Mouse (Mus musculus) heart, postnatal 10 days (tissue): Measurements from ENCODE around the gene Pla2g10. TPM values are rescaled to one million over a fixed set of nuclear protein-coding genes. Genes with fewer than 3 reads are reported as not detected.
"Not testable (repeated sequence)": the region's sequence is repeated elsewhere in the genome, so short reads cannot be mapped to it uniquely, and the experiment has no call there.

Experiments
- DNase-seq, 2 experiments: peaks; one replicate each; pipeline ENCODE4 v3.0.0; 2021
- intact Hi-C: fragments of 180-260 bp; cut with DNase I; formaldehyde crosslinking; loops from one replicate; pipeline ENCODE4 v1.15.1; 2025
- total RNA-seq, 2 experiments: library from RNA; stranded (reverse); gene quantifications; 2 replicates each; pipeline ENCODE4 v1.2.3; 2021

The Pla2g10 gene
- not detected for total RNA-seq

DNA sequence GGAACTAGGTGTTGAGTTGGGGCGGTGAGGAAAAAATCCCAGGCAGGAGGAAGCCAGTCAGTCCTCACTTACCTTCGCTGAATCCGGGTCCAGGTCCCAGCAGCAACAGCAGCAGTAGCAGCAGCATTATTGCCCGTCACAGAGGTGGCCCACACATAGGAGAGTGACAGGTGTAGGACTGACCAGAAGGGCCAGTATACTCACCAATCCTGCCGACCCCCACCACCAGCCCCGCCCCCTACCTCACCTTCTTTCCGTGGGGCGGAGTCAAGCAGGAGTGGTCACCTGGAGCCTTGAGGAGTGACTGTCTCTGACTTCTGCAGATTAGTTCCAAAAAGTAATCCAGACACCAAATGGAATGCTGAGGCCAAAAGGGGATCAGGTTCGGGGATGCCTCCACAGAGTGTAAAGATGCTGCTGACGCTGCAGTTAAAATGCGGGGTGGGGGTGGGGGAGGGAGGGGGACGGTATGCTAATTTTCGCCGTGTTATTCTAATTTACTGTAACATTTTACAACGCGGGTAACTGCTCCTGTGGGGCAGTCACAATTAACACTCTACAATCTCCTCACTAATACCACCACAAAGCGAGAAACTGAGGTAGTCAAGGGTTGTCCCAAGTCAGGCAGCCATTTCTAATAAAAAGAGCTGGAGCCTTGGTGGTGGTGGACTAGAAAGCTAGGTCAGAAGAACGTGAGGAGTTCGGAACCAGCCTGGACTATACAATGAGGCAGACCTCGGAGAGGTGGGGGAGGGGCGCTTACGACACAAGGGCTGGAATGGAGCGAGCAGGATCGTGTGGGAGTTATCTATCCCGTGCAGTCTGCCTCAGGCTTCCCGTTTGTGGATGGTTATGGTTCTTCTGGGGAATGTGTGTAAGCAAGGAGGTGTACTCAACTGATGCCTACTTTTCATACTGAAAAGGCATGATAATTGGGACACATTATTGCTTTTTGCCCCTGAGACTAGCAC is at the start of gene Pla2g10:
Gene Pla2g10 (minus strand): TSS at position 699 of the 971 bp plus-strand sequence.
- no peak for DNase-seq
- intact Hi-C loops = loop anchor here (5.0 to 10.0 kb wide), 3 partner anchors 93 to 616 kb away; no protein-coding TSS in a partner anchor

DNA sequence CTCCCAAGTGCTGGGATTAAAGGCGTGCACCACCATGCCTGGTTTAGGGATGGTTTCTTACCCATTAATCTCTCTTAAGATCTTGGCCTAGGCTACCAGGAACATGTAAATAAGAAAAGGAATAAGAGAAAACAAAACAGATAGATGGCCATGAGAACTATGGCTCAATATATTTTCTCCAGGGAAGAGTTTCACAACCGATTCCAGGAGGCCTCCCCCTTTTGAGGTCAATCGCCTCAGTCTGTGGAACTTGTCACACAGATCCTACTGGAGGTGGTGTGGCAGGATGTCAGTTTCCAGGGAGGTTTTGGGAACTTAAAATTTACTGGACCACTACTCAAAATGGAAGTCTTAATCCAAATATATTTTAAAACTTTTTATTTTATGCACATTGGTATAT is 43.9 kb upstream of the Pla2g10 start:
- intact Hi-C loops, DNase-seq: not testable (repeated sequence)

DNA sequence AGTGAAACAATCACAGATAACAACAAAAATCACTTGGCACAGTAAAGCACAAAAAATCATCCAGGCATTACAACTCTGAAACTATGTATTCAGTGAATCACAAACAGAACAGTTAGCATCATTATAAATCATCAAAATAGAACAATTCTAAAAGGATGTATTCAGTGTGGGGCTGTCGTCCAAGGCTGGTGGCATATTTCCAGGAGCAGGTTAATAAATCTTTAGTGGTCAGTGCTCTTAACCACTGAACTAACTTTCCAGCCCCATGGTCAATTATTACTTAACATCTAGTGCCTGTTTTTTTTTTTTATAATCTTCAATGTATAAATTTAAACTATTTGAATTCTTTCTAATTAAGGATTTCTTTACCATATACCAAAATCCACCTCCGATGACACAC is 43.2 kb upstream of the Pla2g10 start:
- intact Hi-C loops = not testable (repeated sequence)

DNA sequence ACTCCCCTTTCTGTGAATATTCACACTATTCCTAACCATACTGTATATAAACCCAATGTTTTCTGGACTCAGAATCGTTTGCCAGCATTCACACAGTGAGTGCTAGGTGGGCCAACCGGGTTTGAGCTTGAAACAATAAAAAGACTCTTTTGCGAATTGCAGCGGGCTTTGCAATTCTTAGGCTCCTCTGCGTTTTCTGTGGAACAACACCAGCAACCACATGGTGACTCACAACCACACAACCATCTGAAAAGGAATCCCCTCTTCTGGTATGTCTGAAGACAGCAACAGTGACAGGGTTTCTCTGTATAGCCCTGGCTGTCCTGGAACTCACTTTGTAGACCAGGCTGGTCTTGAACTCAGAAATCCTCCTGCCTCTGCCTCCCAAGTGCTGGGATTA is 41.3 kb upstream of the Pla2g10 start:
- DNase-seq, intact Hi-C loops: not testable (repeated sequence)

More for the DNA sequence above, 43.2 kb upstream of the Pla2g10 start:
- DNase-seq = not testable (repeated sequence)

DNA sequence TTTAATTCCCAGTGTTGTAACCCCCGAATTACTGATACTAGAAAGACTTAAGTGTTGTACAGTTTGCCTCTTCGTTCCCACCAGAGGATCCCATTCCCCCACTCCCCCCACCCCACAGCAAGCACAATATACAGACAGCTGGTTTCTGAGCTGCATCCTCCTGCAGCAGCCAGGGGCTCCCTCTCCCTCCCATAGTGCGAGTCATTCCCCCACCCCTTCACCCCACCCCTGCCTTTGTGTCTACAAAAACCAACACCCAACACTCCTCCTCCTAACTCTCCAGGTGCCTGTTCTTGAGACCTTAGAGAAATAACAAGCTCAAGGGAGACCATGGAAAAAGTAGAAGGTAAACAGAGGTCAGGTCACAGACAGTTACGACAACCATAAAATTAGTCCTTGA is 40.8 kb upstream of the Pla2g10 start:
- DNase-seq, intact Hi-C loops: not testable (repeated sequence)

DNA sequence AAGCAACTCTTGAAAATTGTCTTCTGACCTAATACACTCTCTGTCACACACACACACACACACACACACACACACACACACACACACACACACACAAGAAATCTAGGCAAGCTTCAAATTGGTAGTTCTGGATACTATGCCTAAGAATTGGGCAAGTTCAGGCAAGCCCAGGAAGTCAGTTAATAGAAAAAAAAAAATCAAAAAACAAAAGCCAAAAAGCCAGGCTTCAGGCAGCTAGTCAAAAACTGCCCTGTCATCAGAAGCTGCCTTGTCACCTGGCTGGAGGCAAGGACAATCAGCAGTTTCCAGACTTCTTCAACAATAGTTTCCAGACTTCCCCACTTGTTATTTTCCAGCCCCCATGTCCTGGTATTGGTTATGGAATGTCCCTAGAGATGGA is 35.6 kb upstream of the Pla2g10 start:
- intact Hi-C loops = no loop called here
- no peak for DNase-seq

DNA sequence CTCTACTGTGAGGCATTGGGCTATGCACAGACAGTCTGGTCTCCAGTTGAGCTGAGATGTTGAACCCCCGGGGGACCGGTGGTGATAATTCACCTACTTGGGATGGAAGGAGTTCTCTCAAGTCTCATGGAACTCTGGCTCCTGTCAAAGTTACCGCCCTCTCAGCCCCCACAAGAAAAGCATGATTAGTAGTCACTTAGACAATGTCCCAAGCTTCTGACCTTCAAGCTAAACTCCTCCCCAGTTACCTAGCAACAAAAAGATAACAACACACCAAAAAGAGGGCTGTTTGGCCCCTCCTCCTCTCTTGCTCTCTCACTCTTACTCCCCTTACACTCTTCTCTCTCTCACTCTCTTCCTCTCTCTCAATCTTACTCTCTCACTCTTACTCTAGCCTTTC is 33.7 kb upstream of the Pla2g10 start:
- no peak for DNase-seq
- intact Hi-C loops = no loop called here

DNA sequence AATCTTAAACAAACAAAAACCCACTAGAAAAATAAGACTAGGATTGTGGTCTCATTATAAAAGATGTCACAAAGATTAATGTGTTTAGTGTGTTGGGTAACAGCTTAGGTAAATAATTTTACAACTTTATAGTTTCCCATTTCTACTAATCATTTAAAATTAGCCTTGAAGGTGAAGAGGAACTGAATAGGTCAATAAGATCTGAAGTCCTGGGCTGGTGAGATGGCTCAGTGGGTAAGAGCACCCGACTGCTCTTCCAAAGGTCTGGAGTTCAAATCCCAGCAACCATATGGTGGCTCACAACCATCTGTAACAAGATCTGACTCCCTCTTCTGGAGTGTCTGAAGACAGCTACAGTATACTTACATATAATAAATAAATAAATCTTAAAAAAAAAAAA is 32.0 kb upstream of the Pla2g10 start:
- DNase-seq, intact Hi-C loops: not testable (repeated sequence)

DNA sequence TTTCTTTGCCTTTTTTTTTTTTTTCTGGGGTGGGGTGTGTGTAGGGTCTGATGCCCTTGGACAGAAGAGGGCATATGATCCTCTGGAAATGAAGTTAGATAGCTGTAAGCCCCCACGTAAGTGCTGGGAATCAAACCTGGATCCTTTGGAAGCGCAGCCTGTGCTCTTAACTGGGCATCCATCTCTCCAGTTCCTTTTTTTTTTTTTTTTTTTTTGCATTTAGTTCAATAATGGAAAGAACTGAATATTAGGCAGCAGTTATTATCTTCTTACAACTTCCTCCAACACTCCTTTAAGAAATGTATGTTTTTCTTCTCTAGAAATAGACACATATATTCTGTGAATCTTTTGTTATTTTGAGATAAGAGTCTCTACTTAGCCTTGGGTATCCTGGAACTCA is 27.0 kb upstream of the Pla2g10 start:
- intact Hi-C loops = no loop called here
- DNase-seq = no peak

DNA sequence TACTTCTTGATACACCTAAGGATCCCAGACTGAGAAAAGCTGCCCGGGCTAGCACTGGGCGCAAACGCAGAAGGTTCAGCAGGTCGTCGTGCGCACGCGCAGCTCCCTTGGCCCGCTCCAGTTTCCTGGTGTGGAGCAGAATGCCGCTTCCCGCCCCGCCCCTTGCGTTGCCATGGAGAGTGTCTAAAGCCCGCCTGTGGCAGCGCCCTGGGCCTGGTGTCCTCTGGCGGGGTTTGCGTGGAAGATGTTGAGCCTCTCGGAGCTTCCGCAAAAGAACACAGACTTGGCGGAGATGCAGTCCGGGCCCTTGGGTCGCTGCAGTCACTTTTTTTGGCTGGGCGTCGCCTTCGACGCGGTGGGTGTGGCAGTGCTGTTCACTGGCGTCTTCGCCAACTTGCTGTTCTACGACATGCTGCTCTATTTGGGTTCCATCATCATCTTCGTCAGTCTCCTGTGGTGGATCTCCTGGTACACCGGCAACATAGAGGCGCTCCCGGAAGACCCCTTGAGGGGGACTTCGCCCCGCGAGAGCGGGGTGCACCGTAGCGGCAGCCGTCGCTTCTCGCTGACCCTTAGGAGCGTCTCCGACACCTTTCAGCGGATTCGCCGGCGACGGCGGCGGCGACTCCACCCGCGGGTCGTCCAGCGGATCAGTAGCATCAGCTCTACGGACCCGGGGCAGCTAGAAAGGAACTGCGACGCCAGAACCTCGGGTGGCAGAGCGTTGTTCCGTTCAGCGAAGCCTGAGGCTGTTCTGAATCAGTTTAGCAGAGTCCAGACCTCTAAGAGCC is 23.8 kb upstream of the Pla2g10 start:
- intact Hi-C loops = loop anchor here (2.0 kb wide), 1 partner anchor 26 kb away; the partner anchor contains the start of gene Rrn3
- peak; percentile 95 to 96 for DNase-seq

DNA sequence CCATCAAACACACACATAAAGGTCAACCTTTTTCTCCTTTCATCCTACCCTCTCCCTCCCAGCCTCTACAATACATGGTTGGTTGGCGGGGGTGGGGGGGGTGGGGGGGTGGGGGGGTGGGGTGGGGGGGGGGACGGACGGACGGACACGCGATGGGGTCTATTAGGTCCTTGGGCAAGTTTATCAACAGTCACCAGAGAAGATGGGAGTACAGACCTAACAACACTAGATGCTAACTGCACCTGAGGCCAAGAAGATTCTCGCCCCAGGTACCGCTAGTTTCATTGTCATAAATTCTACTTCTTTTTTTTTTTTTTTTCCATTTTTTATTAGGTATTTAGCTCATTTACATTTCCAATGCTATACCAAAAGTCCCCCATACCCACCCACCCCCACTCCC is 23.2 kb upstream of the Pla2g10 start:
- intact Hi-C loops = loop anchor here (2.0 kb wide), 1 partner anchor 27 kb away; the partner anchor contains the start of gene Rrn3
- no peak for DNase-seq

DNA sequence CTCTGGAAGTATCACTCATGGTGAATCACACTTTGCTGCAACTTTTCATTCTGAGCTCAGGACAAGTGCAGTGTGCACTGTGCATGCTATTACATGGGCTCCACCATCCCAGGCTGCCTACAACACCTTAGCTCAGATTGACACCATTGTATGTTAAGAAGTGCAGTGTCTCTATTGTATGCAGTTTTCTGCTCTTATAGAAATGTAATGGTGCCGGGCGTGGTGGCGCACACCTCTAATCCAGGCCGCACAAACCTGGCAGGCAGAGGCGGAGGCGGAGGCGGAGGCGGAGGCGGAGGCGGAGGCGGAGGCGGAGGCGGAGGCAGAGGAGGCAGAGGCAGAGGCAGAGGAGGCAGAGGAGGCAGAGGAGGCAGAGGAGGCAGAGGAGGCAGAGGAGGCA is 19.8 kb upstream of the Pla2g10 start:
- DNase-seq = no peak
- intact Hi-C loops = no loop called here

DNA sequence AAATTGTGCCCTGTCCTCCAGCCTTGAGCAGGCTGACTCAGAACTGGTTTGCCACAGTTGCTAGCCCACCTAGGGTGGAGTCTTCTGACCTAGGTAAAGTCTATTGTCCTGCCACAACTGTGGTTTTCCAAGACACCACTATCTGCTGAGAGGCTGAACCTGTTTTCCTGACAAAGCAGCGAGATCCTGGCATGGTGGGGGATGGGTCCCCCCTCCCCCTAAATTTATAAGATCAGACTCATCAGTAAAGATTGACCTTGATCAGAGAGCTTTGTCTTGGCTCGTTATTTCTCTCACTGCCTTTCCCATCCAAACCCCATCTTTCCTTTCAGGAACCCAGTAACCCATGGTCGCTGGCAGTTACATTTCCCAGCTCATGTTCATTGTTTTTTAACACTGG is 19.2 kb upstream of the Pla2g10 start:
- DNase-seq = no peak
- intact Hi-C loops = no loop called here

DNA sequence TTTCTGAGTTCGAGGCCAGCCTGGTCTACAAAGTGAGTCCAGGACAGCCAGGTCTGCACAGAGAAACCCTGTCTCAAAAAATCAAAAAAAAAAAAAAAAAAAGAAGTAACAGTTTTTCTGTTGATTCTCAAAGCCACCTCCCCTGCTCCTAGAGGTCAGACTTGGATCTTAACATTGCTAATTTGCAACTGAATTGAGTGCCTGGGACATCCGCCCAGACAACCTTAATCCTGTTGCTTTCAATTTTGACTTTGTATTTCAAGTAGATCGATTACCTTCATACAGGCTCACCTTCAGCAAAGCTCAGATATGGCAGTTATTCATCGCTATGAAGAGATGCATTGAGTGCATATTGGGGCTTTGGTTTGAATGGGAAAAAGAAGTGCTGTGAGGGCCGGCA is 18.5 kb upstream of the Pla2g10 start:
- intact Hi-C loops = no loop called here

DNA sequence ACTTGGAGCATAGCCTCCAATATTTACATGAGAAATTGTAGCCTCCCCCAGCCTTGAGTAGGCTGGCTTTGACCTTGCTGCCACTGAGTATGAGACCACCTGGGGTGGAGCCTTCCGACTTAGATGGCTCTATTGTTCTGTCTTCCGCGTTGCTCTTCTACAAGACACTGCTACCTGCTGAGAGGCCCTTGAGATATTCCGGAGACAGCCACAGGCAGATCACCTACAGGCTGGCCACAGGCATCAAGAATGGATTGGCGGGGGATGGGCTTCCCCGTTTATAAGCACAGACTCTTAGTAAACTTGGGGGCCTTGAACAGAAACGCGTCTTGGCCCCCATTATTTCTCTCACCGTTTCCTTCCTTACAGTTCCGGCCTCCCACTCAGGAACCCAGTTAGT is 18.0 kb upstream of the Pla2g10 start:
- intact Hi-C loops, DNase-seq: not testable (repeated sequence)

More for the DNA sequence above, 18.5 kb upstream of the Pla2g10 start:
- no peak for DNase-seq

DNA sequence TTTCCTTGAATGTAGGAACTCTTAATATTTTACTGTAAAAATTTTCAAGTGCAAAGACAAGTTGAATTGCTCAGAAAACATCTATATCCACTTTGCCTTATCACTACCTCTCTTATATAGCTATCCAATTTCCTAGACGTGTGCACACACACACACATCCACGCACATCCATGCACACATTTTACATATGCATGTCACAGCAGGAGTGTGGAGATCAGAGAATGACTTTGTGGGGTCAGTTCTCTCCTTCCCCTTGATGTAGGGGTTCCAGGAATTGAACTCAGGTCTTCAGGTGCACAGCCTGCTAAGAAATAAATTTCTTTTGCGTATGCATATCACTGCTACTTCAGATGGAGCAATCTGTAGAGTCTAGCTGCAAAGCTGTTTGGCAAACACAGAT is 17.3 kb upstream of the Pla2g10 start:
- DNase-seq = no peak

DNA sequence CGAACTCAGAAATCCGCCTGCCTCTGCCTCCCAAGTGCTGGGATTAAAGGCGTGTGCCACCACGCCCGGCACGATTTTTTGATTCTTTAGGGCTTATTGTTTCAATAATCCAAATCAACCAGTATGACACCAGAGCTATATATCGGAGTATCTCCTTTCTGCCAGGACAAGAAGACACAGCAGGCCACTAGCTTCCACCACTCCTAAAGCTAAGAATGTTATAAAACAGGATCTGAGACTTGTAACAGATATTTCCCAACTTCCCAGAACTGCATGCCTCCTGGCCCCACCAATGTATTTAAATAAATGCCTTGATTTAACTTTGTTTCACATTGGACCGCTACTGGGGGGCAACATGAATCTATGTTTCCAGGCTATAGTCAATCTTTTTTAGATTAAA is 16.9 kb upstream of the Pla2g10 start:
- intact Hi-C loops = no loop called here
- DNase-seq = no peak

More for the DNA sequence above, 17.3 kb upstream of the Pla2g10 start:
- intact Hi-C loops = no loop called here

DNA sequence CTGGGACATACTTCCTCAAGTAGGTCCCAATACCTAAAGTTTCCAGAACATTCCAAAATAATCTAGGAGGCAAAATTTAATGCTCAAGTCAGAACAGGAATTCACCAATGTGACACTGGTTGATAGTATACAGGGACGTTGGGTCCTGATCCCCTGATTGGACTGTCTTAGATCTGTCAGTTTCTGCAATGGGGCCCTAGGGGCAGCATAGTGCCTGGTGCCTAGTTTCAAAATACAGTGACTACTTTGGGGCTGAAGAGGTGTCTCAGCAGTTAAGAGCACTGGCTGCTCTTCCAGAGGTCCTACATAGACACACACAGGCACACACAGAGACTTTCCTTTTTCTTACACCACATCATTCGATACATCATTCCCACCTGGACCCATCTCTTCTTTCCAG is 10.1 kb upstream of the Pla2g10 start:
- DNase-seq = no peak
- intact Hi-C loops = no loop called here

DNA sequence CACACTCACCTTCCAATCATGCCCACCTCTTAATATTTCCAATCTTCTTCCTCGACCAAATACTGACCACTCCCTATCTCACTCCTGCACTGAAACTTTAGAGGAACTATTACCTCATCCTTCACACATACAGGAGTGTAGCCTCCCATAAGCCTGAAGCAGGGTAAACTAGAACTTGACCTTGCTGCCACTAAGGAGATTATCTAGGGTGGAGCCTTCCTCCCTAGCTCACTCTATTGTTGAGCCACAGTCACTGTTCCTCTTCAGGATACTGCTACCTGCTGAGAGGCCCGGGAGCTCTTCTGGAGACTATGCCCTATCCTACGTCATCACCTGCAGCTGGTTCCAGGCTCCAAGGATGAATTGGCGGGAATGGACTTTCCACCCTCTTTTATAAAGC is 8.3 kb upstream of the Pla2g10 start:
- intact Hi-C loops = loop anchor here (10.0 kb wide), 1 partner anchor 624 kb away; no protein-coding TSS in a partner anchor
- DNase-seq = not testable (repeated sequence)

DNA sequence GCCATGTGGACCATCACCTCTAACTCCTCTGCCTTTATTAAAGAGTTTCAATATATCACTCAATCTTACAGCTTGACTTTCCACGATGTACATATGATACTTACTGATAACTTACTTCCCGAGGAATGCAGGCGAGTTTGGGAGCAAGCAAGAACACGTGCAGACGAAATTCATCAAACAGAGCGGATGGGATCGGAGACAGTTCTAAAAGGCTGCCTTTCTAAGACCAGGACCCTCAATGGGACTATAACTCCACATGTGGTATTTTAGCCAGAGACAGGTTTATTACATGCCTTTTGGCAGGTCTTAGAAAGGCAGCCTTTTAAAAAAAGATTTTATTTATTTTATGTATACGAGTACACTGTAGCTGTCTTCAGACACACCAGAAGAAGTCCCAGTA is 5.2 kb upstream of the Pla2g10 start:
- no peak for DNase-seq
- intact Hi-C loops = loop anchor here (10.0 kb wide), 1 partner anchor 621 kb away; no protein-coding TSS in a partner anchor

DNA sequence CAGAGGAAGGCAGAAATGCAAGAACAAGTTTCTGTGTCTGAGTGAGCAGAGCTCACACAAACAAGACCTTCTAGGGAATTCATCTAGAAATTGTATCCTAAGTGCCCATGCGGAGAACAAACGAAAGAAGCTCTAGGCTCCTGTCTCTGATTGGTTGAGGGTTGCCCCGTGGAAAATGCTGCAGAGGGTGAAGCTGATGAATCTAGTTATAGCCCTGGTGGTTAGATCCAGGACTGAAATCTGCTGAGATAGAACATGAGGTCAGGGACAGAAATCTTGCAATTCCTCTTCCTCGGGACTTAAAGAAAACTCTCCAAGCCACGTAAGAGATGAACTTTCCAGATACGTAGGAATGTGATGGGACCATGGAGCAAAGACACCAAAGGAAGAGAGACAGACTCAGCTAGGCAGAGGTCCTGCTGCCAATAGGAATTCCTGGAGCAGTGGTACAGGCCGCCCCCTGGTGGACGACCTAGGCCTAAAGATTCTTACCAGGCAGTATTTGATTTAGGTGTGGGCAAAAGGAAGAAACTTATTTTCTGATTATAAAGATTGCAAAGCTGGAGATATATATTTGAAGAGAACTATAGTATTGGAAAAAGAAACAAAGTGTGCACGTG is 2.8 kb upstream of the Pla2g10 start:
- intact Hi-C loops = loop anchor here (2.0 to 10.0 kb wide), 4 partner anchors 96 to 619 kb away; no protein-coding TSS in a partner anchor
- DNase-seq = peak; percentile 78 to 88
